Mouse (Mus musculus): ENCODE data around the gene Syce1. TPM values are rescaled to one million over a fixed set of nuclear protein-coding genes. Genes with fewer than 3 reads are reported as not detected.

The Syce1 gene
- polyA plus RNA-seq, 1 experiment from 2014 or later = 0.45 TPM

- peak within 1 kb of the TSS; percentile 37 for H3K4me3 ChIP-seq (ENCODE audit: low read depth, low read length)
- no peaks in the 10 kb centered on the region for H3K9me3 ChIP-seq (ENCODE audit: control insufficient read depth, low read length)
- H3K9ac ChIP-seq (ENCODE audit: low read length) = peak within 1 kb of the TSS; percentile 41
- H3K27me3 ChIP-seq (replicated peaks; ENCODE audit: control insufficient read depth, insufficient read depth, low read length) = no peaks in the 10 kb centered on the region
- WGBS = 3% methylated on average over 21 of the region's 21 CpGs
- H3K36me3 ChIP-seq (ENCODE audit: control insufficient read depth, insufficient read depth, low read length) = no peaks in the 10 kb centered on the region
- H3K27ac ChIP-seq (ENCODE audit: low read depth) = no peak within 1 kb of the TSS
- 0 out of 2 replicates have a peak, but pooled peaks cover 3% of the 10 kb centered on the region for H3K4me1 ChIP-seq (replicated peaks; ENCODE audit: control insufficient read depth, insufficient read depth, low read length)
- DNase-seq (ENCODE audit: low spot score) = peak; percentile 72
- ATAC-seq (replicated peaks; ENCODE audit: low FRiP score, low TSS enrichment, low read depth) = peak; percentile 82
- H3K4me2 ChIP-seq (ENCODE audit: low read length) = peak within 1 kb of the TSS; percentile 63
Observed at GRCm38 (mm10) chr7:140821653-140822329, 34.1 kb upstream of the Syce1 start, which contains the start of gene Zfp941. Zfp941 (minus strand) TSS chr7:140822178.

GRCm38 (mm10) chr7:140821305-140821652, 33.6 kb upstream of the Syce1 start:
- Histone ChIP-seq H3K4me1 (replicated peaks; ENCODE audit: control insufficient read depth, insufficient read depth, low read length) (0 out of 2 replicates have a peak, but pooled peaks cover 3% of the 10 kb centered on the region), H3K9ac (ENCODE audit: low read length) (no peak overlapping the region), H3K27ac (ENCODE audit: low read depth) (no peak overlapping the region), H3K9me3 (ENCODE audit: control insufficient read depth, low read length) (no peaks in the 10 kb centered on the region), H3K4me2 (ENCODE audit: low read length) (peak overlapping the region; percentile 63), H3K27me3 (replicated peaks; ENCODE audit: control insufficient read depth, insufficient read depth, low read length) (no peaks in the 10 kb centered on the region), H3K4me3 (ENCODE audit: low read depth, low read length) (peak overlapping the region; percentile 37), H3K36me3 (ENCODE audit: control insufficient read depth, insufficient read depth, low read length) (no peaks in the 10 kb centered on the region)
- WGBS = 55% methylated on average over 5 of the region's 5 CpGs
- ATAC-seq (replicated peaks; ENCODE audit: low FRiP score, low TSS enrichment, low read depth) (peak; percentile 18; the same call in 1 of the 2 replicates), DNase-seq (ENCODE audit: low spot score) (no peak)

- Histone ChIP-seq H3K9ac (ENCODE audit: low read length) (no peak overlapping the region), H3K36me3 (ENCODE audit: control insufficient read depth, insufficient read depth, low read length) (no peaks in the 10 kb centered on the region), H3K4me3 (ENCODE audit: low read depth, low read length) (no peak overlapping the region), H3K27me3 (replicated peaks; ENCODE audit: control insufficient read depth, insufficient read depth, low read length) (no peaks in the 10 kb centered on the region), H3K9me3 (ENCODE audit: control insufficient read depth, low read length) (no peaks in the 10 kb centered on the region), H3K27ac (ENCODE audit: low read depth) (no peak overlapping the region), H3K4me1 (replicated peaks; ENCODE audit: control insufficient read depth, insufficient read depth, low read length) (0 out of 2 replicates have a peak, but pooled peaks cover 3% of the 10 kb centered on the region), H3K4me2 (ENCODE audit: low read length) (no peak overlapping the region)
- 68% methylated on average over 4 of the region's 4 CpGs for WGBS
- ATAC-seq (replicated peaks; ENCODE audit: low FRiP score, low TSS enrichment, low read depth) (no peak), DNase-seq (ENCODE audit: low spot score) (peak; percentile 39)
Observed at GRCm38 (mm10) chr7:140820173-140820572, 32.5 kb upstream of the Syce1 start.

GRCm38 (mm10) chr7:140812850-140813249, 25.2 kb upstream of the Syce1 start:
- Histone ChIP-seq H3K27me3 (replicated peaks; ENCODE audit: control insufficient read depth, insufficient read depth, low read length) (no peaks in the 10 kb centered on the region), H3K4me3 (ENCODE audit: low read depth, low read length) (no peak overlapping the region), H3K9me3 (ENCODE audit: control insufficient read depth, low read length) (no peaks in the 10 kb centered on the region), H3K4me1 (replicated peaks; ENCODE audit: control insufficient read depth, insufficient read depth, low read length) (no peaks in the 10 kb centered on the region), H3K36me3 (ENCODE audit: control insufficient read depth, insufficient read depth, low read length) (peaks cover 6% of the 10 kb centered on the region; the same call in 1 of the 2 replicates), H3K4me2 (ENCODE audit: low read length) (no peak overlapping the region), H3K27ac (ENCODE audit: low read depth) (no peak overlapping the region), H3K9ac (ENCODE audit: low read length) (no peak overlapping the region)
- DNase-seq (ENCODE audit: low spot score) = peak; percentile 18
- ATAC-seq (replicated peaks; ENCODE audit: low FRiP score, low TSS enrichment, low read depth) = no peak
- WGBS = 86% methylated on average over 12 of the region's 12 CpGs

GRCm38 (mm10) chr7:140811714-140812113, 24.1 kb upstream of the Syce1 start:
- no peak overlapping the region for H3K9ac ChIP-seq (ENCODE audit: low read length)
- H3K27me3 ChIP-seq (replicated peaks; ENCODE audit: control insufficient read depth, insufficient read depth, low read length) = no peaks in the 10 kb centered on the region
- no peak overlapping the region for H3K4me2 ChIP-seq (ENCODE audit: low read length)
- H3K4me3 ChIP-seq (ENCODE audit: low read depth, low read length) = no peak overlapping the region
- peak; percentile 42 for DNase-seq (ENCODE audit: low spot score)
- H3K36me3 ChIP-seq (ENCODE audit: control insufficient read depth, insufficient read depth, low read length) = peaks cover 6% of the 10 kb centered on the region; the same call in 1 of the 2 replicates
- ATAC-seq (replicated peaks; ENCODE audit: low FRiP score, low TSS enrichment, low read depth) = no peak
- H3K4me1 ChIP-seq (replicated peaks; ENCODE audit: control insufficient read depth, insufficient read depth, low read length) = no peaks in the 10 kb centered on the region
- no peak overlapping the region for H3K27ac ChIP-seq (ENCODE audit: low read depth)
- H3K9me3 ChIP-seq (ENCODE audit: control insufficient read depth, low read length) = no peaks in the 10 kb centered on the region
- WGBS = 91% methylated on average over 13 of the region's 13 CpGs

GRCm38 (mm10) chr7:140810496-140810895, 22.8 kb upstream of the Syce1 start:
- no peak for ATAC-seq (replicated peaks; ENCODE audit: low FRiP score, low TSS enrichment, low read depth)
- no peaks in the 10 kb centered on the region for H3K4me1 ChIP-seq (replicated peaks; ENCODE audit: control insufficient read depth, insufficient read depth, low read length)
- no peak overlapping the region for H3K4me3 ChIP-seq (ENCODE audit: low read depth, low read length)
- H3K9ac ChIP-seq (ENCODE audit: low read length) = no peak overlapping the region
- 89% methylated on average over 6 of the region's 6 CpGs for WGBS
- H3K36me3 ChIP-seq (ENCODE audit: control insufficient read depth, insufficient read depth, low read length) = peaks cover 6% of the 10 kb centered on the region; the same call in 1 of the 2 replicates
- no peak overlapping the region for H3K4me2 ChIP-seq (ENCODE audit: low read length)
- H3K27ac ChIP-seq (ENCODE audit: low read depth) = no peak overlapping the region
- peak; percentile 49 for DNase-seq (ENCODE audit: low spot score)
- no peaks in the 10 kb centered on the region for H3K9me3 ChIP-seq (ENCODE audit: control insufficient read depth, low read length)
- no peaks in the 10 kb centered on the region for H3K27me3 ChIP-seq (replicated peaks; ENCODE audit: control insufficient read depth, insufficient read depth, low read length)

GRCm38 (mm10) chr7:140805704-140806103, 18.1 kb upstream of the Syce1 start:
- Histone ChIP-seq H3K9ac (ENCODE audit: low read length) (no peak overlapping the region), H3K4me3 (ENCODE audit: low read depth, low read length) (no peak overlapping the region), H3K27ac (ENCODE audit: low read depth) (no peak overlapping the region), H3K9me3 (ENCODE audit: control insufficient read depth, low read length) (no peaks in the 10 kb centered on the region), H3K4me2 (ENCODE audit: low read length) (no peak overlapping the region), H3K27me3 (replicated peaks; ENCODE audit: control insufficient read depth, insufficient read depth, low read length) (no peaks in the 10 kb centered on the region), H3K36me3 (ENCODE audit: control insufficient read depth, insufficient read depth, low read length) (no peaks in the 10 kb centered on the region), H3K4me1 (replicated peaks; ENCODE audit: control insufficient read depth, insufficient read depth, low read length) (no peaks in the 10 kb centered on the region)
- DNase-seq (ENCODE audit: low spot score) = peak; percentile 47
- no peak for ATAC-seq (replicated peaks; ENCODE audit: low FRiP score, low TSS enrichment, low read depth)
- 32% methylated on average over 1 of the region's 1 CpGs for WGBS

GRCm38 (mm10) chr7:140802629-140803028, 15.0 kb upstream of the Syce1 start:
- DNase-seq (ENCODE audit: low spot score) = peak; percentile 34
- H3K4me1 ChIP-seq (replicated peaks; ENCODE audit: control insufficient read depth, insufficient read depth, low read length) = no peaks in the 10 kb centered on the region
- 68% methylated on average over 6 of the region's 6 CpGs for WGBS
- H3K4me3 ChIP-seq (ENCODE audit: low read depth, low read length) = no peak overlapping the region
- no peaks in the 10 kb centered on the region for H3K27me3 ChIP-seq (replicated peaks; ENCODE audit: control insufficient read depth, insufficient read depth, low read length)
- no peak overlapping the region for H3K9ac ChIP-seq (ENCODE audit: low read length)
- ATAC-seq (replicated peaks; ENCODE audit: low FRiP score, low TSS enrichment, low read depth) = no peak
- no peak overlapping the region for H3K27ac ChIP-seq (ENCODE audit: low read depth)
- H3K9me3 ChIP-seq (ENCODE audit: control insufficient read depth, low read length) = no peaks in the 10 kb centered on the region
- H3K4me2 ChIP-seq (ENCODE audit: low read length) = no peak overlapping the region
- H3K36me3 ChIP-seq (ENCODE audit: control insufficient read depth, insufficient read depth, low read length) = no peaks in the 10 kb centered on the region

- no peaks in the 10 kb centered on the region for H3K27me3 ChIP-seq (replicated peaks; ENCODE audit: control insufficient read depth, insufficient read depth, low read length)
- no peak overlapping the region for H3K27ac ChIP-seq (ENCODE audit: low read depth)
- DNase-seq (ENCODE audit: low spot score) = peak; percentile 42
- WGBS = 65% methylated on average over 2 of the region's 2 CpGs
- no peak overlapping the region for H3K4me2 ChIP-seq (ENCODE audit: low read length)
- 0 out of 2 replicates have a peak, but pooled peaks have one; percentile 15 for ATAC-seq (replicated peaks; ENCODE audit: low FRiP score, low TSS enrichment, low read depth)
- no peaks in the 10 kb centered on the region for H3K9me3 ChIP-seq (ENCODE audit: control insufficient read depth, low read length)
- no peaks in the 10 kb centered on the region for H3K4me1 ChIP-seq (replicated peaks; ENCODE audit: control insufficient read depth, insufficient read depth, low read length)
- H3K9ac ChIP-seq (ENCODE audit: low read length) = no peak overlapping the region
- no peak overlapping the region for H3K4me3 ChIP-seq (ENCODE audit: low read depth, low read length)
- H3K36me3 ChIP-seq (ENCODE audit: control insufficient read depth, insufficient read depth, low read length) = no peaks in the 10 kb centered on the region
Observed at GRCm38 (mm10) chr7:140798212-140798611, 10.6 kb upstream of the Syce1 start.
